Mouse (Mus musculus): ENCODE data around the gene Gm49361.
"Not testable (repeated sequence)": the region's sequence is repeated elsewhere in the genome, so short reads cannot be mapped to it uniquely, and the experiment has no call there.

Gene Gm49361

DNA sequence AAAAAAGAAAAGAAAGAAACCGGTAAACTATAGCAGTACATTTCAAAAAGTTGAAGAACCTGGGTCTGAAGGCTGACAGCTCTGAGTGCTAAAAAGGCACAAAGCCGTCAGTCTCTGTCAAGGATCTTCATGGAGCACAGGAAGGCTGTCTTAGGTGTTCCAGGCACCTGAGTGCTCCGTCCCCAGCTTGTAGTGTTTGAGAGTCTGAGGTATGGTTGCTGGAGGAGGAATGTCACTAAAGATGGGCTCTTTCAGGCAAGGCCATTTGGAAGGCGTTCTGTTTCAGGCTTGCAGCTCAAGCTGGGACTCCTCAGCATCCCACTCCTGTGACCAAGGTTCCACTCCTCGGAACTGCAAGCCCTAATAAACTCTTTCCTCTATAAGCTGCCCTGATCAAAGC, 58.5 kb downstream of the Gm49361 start:
- DNase-seq = no peak

- DNase-seq = no peak
Observed at GRCm38 (mm10) chr14:57686647-57687046, 59.3 kb downstream of the Gm49361 start.

- peak; percentile 60 to 67 for DNase-seq
Observed at GRCm38 (mm10) chr14:57684579-57684978, 61.3 kb downstream of the Gm49361 start.

- DNase-seq = no peak
Observed at GRCm38 (mm10) chr14:57682751-57683150, 63.2 kb downstream of the Gm49361 start.

DNA sequence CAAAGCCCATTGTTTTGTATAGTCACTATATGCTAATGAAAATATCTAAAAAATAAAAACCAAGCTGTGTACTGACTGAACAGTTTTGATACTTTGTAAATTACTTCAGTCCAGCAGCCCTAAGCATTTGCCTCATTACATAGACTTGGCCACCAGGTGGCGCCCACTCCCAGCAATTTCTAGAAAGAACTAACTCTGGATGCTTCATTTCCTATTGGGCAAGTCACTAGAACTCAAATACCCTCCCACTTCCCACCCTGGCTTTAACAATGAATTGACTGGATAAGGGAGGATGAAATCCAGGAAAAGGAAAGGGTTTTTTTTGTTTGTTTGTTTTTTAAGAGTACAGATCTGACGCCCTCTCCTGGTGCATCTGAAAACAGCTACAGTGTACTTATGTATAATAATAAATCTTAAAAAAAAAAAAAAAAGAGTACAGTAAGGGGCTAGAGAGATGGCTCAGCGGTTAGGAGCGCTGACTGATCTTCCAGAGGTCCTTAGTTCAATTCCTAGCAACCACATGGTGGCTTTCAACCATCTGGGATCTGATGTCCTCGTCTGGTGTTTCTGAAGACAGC, 65.9 kb downstream of the Gm49361 start:
- peak; percentile 83 to 87 for DNase-seq

DNA sequence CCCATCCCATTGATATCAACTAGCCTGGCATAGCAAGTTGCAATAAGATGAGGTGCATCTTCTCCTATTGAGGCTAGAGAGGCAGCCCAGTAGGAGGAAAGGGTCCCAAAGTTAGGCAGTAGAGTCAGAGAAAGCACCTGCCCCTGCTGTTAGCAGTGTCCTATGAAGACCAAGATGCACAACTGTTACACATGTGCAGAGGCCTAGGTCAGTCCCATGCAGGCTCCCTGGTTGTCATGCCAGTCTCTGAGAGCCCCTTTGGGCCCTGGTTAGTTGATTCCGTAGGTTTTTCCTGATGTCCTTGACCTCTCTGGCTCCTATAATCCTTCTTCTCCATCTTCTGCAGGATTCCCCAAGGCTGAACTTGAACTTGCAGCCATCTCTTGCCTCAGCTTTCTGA, 66.4 kb downstream of the Gm49361 start:
- DNase-seq = no peak

DNA sequence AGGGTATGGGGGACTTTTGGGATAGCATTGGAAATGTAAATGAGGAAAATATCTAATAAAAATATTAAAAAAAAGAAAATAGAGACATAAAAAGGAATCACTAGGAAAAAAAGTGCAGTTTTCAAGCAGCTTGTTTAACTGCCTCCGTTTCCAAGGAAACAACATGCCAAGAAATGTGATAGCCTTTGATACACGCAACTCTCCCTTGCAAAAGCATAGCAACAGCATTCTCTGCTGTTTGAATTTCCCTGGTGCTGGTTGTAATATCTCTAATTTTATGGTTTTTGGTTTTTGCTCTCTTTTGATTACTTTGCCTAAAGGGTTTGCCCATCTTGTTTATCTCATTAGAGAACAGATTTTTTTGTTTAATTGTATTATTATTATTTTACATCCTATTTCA, 70.4 kb downstream of the Gm49361 start:
- DNase-seq = no peak

DNA sequence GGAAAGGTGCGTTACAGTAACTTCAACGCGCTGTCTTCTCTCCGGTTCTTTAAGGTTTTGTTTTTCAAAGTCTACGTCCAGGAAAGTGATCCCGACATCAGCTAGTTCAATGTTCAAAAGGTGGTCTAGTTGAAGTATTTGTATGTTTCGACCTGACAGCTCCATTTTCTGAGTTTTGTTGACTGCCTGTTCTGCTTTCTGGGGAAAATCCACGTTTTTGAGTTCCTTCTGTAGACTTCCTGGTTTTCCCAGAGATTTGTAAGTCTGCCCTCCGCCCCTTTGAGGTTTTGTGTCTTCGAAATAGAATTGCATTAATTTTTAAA, 80.3 kb downstream of the Gm49361 start:
- no peak for DNase-seq

DNA sequence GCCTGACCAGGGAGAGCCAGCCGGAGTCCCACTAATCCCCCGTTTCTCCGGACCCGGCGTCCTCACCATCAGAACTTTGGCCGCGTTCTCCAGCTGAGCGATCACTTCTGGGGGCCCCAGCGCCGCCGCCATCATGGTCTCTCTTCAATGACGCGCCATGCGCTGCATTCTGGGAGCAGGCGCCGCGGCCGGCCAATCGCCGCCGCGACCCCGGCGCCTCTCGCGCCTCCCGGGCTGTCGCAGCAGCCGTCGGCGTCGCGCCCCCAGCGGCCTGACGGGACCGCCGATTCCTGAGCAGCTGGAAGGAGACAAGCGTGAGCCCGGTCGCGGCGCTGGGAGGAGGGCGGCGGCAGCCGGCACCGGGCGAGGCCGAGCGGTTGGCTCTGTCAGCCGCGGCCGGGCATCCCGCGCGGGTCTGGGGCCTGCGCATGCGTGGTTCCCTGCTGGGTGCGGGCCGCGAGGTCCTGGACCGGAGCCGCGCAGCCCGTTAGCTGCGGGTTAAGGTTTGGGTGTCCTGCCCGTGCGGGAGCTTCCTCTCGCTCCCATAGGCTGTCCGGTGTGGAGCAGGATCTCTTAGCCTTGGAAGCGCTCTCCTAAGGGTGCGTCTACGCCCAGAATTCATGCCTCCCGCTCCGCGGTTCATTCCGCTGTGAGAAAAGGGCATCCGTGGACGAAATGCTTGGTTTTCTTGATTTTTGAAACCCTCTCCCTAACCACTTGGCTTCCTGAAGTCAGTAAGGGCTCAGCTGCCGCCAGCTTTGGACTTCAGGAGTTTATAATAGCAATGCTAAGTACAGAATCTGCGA, 80.9 kb downstream of the Gm49361 start, which contains the start of gene Xpo4:
Gene Xpo4 (minus strand): TSS at position 609 of the 806 bp plus-strand sequence.
- peak; percentile 89 for DNase-seq

DNA sequence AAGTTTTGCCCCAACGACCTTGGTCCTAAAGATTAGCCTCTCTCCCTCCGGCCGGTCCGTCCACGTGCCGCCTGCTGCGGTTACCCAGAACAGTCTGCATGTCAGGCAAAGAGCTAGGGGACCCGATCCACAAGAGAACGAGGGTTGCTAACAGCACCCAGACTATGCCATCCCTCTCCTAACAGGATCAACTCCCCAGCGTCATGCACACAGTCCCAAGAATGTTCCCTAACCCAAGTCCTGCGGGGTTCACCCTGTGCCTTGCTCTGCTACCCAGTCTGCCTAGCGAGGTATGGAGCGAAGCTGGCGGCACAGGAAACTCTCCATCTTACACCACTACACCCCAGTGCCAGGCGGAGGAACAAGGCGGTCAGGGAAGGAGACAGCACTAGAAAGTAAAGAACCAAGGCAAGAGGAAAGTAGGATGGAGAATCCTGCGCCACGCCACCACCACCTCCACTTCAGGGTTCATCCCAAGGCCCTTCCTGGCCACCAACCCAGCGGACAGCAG, 81.5 kb downstream of the Gm49361 start:
- DNase-seq = no peak

DNA sequence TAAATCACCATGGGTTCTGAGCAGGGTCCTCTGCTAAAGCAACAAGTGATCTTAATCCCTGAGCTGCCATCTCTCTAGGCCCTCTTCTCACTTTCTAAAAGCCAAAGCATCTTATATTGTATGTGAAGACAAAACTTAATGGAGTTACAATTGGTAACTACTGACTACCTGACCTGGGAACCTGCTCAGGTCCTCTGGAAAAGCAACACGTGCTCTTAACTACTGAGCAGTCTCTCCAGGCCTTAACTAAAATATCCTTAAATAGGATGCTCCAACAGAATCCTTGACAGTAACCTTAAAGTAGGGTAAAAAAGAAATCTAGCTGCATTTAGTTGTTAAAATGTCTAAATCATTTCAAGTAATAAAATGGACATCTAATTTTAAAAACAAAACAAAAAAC, 82.3 kb downstream of the Gm49361 start:
- no peak for DNase-seq

- no peak for DNase-seq
Observed at GRCm38 (mm10) chr14:57658301-57658700, 87.6 kb downstream of the Gm49361 start.

- DNase-seq = no peak
Observed at GRCm38 (mm10) chr14:57657500-57657899, 88.4 kb downstream of the Gm49361 start.

- DNase-seq = not testable (repeated sequence)
Observed at GRCm38 (mm10) chr14:57656519-57656918, 89.4 kb downstream of the Gm49361 start.

DNA sequence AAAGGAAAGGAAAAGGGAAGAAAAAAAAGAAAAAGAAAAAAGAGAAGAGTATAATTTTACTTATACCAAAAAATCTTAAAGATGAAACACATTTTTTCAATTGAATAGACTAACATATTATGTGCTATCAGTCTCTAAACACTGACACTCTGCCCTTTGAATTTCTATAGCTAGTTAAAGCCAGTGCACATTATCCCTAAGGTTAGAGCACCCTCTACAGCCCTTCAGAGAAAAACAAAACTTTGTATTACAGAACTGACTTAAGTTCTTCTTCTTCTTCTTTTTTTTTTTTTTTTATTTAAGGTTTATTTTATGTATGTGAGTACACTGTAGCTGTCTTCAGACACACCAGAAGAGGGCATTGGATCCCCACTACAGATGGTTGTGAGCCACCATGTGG, 96.4 kb downstream of the Gm49361 start:
- DNase-seq = no peak

GRCm38 (mm10) chr14:57646155-57646554, 99.7 kb downstream of the Gm49361 start:
- no peak for DNase-seq

GRCm38 (mm10) chr14:57639153-57639552, 106.8 kb downstream of the Gm49361 start:
- DNase-seq = no peak

- no peak for DNase-seq
Observed at GRCm38 (mm10) chr14:57634141-57634540, 111.8 kb downstream of the Gm49361 start.

GRCm38 (mm10) chr14:57629595-57629994, 116.3 kb downstream of the Gm49361 start:
- no peak for DNase-seq

DNA sequence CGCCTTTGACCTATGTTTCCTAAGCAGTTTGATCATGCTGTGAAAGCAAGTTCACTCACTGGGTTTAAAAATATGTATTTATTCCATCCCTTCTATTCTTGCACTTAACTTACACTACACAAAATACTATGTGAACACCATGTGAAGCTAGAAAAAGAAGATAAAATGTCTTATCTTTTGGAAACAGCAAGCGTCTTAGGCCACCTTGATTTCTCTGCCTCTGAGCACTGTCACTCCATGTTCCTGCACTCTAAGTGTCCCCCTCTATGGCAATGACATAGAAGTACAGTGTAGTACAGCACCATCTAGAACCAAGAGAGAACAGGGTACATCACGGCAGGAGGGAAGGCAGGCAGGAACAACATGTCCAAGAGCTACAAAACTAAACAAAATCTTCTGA, 123.0 kb downstream of the Gm49361 start:
- no peak for DNase-seq

DNA sequence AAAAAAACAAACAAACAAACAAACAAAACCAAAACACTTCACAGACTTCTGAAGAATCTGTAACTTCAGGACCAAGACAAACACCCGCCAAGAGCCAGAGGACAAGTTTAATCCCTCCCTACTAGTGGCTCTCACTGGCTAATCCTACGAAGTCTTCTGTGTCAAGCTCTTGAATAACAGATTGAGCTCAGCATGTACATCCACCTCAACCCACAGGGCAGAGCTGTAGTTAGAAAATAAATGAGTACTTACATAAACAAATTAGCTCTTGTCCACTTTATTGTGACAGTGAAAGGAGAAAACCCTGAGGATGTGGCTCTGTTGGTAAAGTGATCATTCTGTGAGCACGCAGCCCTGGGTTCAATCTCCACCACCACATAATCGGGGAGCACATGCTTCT, 124.2 kb downstream of the Gm49361 start:
- peak in 1 of 2 experiments; percentile 12 for DNase-seq

GRCm38 (mm10) chr14:57620598-57621236, 125.2 kb downstream of the Gm49361 start:
- peak; percentile 33 to 46 for DNase-seq

DNA sequence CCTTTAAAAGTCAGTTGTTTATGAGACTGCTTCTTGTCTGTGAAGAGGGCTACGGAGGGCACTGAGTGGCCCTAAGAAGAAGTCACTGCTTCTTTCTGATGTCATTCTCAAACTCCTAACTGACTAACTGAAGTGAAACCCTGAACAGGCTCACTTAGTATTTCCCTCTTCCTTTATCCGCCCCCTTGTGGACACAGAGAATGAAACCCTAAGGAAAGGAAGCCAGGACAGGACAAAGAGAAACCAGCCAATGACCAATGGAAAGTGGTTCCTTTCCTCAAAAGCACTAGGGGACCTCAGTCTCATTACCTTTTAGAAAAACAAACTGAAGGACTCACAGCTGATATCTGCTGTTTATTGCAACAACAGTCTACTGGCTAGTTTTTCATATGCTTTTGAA, 126.4 kb downstream of the Gm49361 start:
- peak in 1 of 2 experiments; percentile 28 for DNase-seq

DNA sequence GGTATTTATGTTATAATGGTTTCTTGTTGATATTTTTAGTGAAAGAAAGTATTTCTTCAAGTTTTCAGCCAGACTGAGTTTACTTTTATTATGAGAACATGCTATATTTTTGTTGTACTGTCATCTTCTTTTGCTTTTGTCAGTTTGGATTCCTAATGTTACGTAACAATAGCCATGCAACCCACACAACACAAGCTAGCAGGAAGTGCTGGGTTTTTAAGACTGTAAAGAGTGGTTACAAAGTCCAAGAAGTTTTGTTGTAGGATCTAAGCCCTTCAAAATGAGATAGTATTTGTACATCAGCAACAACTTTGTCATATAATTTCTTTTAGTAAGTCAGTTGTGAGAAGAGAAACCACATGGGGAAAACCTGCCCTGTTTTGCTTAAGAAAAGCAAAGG, 128.2 kb downstream of the Gm49361 start:
- DNase-seq = no peak

Data from cerebellum, postnatal 36 days (tissue).